Mouse (Mus musculus): ENCODE results near the gene Gnas. TPM values are rescaled to one million over a fixed set of nuclear protein-coding genes. Genes with fewer than 3 reads are reported as not detected.

The Gnas gene
- 1,000 to 10,000 TPM; 2,774 to 2,898 TPM for total RNA-seq (2021)
- polyA plus RNA-seq (2012; rRNA removed), result 1,329 and 1,576 TPM in 2 replicates
- long read RNA-seq, transcript Gnas-208 (12 exons, 1,716 nt), result major isoform, 670 of 1,470 reads
- long read RNA-seq, transcript Gnas-207 (11 exons, 1,789 nt), result minor isoform, 347 of 1,470 reads
- long read RNA-seq, transcript Gnas-206 (11 exons, 1,695 nt), result minor isoform, 184 of 1,470 reads
- long read RNA-seq, transcript Gnas-211 (13 exons, 2,465 nt), result minor isoform, 51 of 1,470 reads
- long read RNA-seq, partial matches to known transcripts, result 151 of 1,470 reads
- long read RNA-seq, other reads (novel, unspliced or antisense), result 54 of 1,470 reads

DNA sequence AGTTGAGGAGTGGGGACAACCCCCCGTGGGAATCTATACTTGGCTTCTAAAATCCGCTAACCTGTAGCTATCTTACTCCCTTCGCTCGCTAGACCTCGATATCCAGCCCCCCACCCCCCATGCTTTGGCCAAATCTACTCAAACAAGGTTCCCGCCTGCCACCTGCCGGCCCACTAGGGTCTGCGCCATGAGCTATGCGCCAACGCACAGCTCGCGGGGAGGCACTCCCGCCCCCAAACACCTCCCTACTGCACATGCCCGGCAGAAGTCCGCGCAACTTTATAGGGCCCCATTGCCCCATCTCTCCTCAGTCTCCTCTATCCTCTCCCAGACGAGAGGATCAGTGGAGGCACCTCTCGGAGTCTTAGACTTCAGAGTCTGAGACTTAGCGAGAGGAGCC, at the start of gene Gnas:
TSS of gene Gnas (plus strand) at position 310 of the 400 bp plus-strand sequence.
- DNase-seq, result peak; percentile 39

DNA sequence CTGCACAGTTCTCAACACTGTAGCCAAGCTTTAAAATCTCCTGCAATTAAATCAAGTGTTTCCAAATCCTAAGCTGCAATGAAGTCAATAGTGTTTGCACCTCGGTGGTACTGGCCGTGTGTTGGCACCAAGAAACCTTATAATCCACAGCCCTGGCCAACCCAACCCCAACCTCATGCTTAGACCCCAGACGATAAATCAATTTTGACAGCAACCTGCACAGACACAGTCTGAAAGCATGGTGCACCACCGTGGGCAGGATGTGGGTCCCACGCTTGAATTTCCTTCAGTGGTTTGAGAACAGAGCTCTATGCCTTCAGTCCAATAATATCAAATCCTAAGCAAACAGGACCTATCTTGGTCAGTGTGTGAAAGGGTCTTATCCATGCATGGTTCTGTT, 41.7 kb upstream of the Gnas start:
- DNase-seq, result no peak

DNA sequence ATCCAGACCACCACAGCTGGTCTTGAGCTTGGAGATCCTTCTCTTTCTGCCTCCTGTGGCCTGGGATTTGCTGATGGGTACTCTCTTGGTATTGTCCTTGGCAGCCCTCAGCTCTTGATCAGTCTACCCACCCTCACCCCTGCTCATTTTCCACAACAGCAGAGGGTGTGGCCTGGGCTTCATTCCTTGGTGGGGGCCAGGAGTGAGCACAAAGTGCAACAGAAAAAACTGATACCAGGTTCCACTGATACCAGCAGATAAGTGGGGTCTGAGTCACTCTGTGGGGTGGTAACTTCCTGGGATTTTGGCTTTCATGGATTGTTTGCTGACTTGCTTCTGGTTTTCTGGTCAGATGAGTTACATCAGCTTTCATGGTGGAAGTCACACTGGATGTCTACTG, 32.2 kb upstream of the Gnas start:
- no peak for DNase-seq

DNA sequence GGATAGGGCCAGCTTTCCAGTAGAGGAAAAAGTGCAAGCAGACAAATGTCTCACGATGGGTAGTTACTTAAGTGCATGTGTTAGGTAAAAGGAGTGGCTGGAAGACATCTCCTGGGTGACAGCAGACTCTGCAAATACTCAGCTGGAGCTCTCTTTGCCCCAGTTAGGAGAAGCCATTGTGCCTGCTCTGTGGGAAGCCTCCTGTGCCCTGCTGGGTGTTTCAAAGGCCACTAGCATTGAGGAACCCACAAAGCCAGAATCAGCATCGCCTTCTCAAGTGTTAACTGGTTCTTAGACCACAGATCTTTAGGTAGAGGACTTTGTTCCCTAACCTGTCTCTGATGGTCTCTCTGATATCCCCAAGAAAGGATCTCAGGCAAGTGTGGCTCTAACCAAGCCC, 26.8 kb upstream of the Gnas start:
- DNase-seq, result no peak

DNA sequence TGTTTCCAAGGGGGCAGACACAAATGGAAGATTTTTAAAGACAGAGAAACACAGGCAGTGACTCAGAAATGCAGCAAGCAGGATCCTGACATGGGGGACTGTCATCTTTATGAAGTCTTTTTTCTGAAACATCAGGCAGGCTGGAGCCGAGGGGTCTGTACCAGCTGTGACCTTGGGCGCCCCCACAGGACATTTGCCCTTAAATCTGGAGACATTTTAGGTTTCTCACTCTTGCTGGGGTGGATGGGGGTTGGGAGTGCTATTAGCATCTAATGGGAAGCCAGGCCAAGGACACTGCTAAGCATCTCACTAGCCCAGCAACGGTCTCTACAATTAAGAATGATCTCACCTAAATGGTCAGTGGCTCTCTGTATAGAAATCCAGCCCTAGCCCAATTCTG, 24.1 kb upstream of the Gnas start:
- no peak for DNase-seq

DNA sequence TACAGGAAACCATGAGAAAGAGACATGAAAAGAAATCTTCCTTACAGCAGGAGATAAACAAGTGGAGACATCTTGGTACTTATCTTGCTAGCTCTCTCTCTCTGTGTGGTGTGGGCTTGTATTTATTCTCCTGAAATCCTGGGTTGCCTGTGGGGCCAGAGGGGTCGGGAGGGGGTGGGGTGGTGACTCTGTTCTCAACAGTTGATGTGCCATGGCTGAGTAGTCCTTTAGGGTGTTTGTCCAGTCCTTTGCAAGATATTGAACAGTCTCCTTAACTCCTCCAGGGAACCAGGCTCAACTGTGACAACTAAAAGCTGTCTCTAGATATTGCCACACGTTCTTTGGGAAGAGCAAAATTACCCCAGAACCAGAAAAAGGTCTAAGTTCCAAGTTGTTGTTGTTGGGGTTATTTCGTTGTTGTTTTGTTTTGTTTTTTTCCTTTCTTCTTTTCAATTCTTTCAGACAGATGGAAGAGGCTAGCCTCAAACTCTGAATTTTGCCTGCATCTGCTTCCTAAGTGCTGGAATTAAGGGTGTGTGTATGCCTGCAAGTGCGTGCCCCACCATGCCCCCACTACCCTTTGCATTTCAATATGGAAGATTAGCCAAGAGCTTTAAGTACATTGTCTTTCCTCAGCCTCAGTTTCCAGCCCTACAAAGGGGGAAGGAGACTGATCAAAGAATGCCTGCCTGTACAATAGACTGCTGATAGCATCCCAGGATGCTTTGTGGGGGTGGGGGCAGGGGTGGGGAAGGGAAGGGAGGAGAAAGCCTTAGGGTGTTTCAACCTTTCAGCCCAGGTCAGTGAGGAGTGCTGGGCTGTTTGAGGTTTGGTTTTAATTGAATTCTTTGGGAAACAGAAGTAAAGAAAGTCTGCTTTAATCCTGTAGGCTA, 23.0 kb upstream of the Gnas start:
- DNase-seq, result no peak

DNA sequence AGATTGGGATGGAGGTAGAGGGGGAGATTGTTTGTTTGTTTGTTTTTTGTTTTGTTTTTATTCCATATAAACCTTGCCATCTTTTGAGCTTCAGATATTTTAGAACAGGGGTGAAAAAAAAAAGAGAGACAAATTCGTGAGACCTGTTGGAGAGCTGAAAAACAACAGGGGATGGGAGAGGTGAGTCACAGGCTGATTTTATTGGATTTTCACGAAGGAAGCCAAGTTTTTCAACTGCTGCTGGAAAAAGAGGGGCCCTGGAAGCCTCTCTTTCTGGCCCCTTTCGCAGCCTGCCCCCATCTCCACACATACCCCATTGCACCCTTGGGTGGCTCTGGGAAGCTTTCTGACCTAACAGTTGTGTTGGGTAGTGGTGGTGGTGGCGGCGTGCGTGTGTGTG, 22.3 kb upstream of the Gnas start:
- DNase-seq, result no peak

DNA sequence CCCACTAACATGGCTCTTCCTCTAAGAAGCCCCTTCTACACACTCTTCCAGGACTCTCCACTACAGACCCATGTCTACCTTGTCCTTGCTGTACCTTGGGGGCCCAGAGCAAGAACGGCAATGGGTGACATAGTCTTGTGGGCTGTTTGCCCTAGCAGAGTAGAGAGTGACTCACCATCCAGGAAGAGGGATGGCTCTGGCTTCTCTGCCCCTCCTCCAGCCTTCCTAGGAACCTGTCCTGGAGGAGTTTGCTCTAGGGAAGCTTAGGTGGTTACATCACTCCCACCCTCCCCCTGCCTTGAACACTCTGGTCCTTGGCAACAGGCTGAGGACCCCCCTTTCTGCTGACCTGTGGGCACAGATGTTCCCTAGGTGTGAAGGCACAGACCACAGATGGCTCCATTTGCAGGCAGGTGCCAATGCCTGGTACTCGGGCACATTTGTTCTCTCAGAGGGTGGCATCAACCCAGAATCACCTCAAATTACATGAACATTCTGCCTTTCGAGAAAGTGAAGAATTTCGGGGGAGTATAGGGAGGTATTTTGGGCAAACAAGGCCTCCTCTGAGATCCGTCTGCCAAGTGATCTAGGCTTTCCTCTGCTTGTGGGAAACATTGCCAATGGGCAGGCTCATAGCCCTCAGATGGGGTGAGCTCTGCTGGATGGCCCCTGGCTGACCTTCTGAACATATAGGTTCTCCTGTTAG, 20.9 kb upstream of the Gnas start:
- DNase-seq, result no peak

DNA sequence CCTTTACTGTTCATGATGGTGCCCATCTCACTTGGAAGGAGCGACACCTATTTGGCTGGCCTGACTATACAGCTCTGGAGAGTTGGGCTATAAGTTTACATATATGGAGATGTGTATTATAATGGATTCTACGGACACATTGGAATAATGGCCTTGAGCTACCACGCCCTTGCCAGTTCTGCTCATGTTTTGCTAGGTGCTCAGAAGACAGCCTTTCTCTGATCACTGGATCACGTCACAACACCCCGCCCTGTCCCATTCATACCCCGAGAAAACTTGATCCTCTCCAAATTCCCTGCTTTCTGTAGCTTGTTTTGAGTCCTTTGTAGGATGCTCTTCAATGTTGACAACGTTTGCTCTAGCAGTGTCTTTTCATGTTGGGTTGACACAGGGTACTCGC, 19.9 kb upstream of the Gnas start:
- DNase-seq, result no peak

DNA sequence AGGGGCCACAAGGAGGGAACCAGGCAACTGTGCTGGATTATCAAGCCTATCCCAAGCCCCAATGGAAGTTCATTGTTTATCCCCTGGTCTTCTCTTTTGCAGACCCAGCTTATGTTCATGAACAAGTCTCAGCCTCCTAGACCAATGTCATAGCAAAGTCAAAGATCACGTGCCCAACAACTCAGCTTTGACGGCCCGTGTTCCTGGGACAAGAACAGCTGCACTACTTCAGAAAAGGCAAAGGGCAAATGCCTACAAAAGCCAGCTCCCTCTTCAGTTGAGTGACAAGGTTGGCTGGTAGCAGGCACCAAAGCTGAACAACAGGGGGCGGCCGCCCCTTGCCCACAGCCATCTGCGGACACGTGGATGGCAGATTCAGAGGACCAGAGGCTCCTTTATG, 13.7 kb upstream of the Gnas start:
- DNase-seq, result no peak

DNA sequence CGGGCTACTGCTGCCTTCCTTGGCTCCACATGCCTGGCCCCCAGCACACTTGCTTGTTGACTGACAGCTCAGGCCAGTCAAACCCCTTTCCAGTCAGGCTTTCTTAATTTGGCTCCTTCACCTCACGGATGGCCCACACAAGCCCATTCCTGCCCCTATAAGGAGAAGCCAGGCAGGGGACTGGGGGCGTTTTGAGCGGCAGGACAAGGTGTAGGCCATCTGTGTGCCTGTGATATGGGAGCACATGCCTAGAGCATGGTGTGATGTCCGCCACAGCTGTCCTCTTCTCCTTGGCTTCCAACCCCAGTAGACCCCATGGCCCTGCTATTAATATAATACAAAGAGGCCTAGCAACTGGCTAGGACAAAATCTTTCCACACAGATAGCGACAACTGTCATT, 12.7 kb upstream of the Gnas start:
- DNase-seq, result no peak

DNA sequence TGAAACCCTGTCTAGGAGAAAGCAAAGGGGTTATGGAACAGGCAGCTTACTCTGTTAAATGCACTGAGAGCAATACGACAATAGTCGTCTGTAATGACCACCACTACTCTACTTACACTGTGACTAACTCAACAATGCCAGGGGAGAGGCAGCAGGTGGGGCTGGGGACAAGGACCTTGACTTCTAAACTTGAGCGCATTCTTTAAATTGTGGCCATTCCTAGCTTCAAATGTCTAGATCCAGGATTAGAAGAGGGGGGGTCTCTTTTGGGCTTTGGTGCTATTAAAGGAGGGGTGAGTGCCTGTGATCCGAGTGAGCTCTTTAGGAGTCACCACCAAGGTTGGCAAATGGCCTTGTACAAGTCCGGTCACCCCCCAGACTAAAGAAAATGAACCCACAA, 11.0 kb upstream of the Gnas start:
- DNase-seq, result no peak

DNA sequence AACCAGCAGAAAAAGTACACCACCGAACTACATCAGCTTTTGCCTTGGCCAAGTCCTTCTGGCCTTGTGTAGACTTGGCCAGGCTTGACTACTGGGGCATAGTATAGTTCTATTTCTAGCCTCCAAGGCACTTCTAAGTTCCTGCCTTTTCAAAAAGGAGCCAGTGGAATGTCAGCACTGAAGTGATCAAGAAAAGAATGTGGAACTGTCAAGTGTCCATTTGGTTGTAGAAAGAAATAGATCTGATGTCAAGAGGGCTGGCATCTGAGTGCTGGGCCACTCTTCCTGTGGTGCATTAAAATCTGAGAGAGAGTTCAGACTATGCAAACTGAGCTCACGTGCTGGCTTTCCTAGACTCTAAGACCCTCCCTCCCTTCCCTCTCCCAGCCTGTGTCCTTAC, 10.2 kb upstream of the Gnas start:
- no peak for DNase-seq

DNA sequence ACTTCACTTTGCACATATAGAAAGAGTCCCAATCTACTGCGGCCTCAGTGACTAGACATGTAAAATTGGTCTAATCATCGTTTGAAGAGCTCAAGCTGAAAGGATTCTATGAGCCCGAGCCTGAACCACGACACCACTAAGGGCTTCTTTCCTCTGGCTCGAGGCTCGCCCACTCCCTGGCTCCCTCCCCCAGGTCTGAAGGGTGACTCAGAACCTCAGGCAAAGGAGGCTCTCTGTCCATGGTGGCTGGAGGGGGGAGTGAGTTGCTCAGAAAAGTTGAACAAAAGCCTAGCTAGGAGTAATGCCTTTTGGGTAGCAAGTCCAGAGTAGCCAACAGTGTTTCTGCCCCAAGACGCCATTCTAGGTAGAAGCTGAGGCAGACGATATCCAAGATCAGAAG, 4.3 kb upstream of the Gnas start:
- DNase-seq, result no peak

DNA sequence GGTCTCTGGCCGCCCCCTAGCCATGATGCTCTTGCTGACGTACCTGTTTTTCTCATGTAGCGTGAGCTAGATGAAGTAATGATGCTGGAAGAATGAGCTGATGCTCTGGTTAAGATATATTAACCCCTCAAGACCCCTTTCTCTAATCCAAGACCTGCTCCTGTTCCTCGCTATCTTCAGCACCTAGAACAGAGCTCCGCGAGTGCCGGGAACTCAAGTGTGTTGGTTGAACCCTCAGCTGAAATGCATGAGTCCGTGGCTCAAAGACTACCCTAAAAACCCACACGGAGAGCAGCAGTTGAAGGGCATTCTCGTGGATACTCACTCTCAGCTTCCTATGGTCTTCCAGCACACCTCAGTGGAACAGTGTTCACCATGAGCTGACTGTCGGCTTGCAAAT, 779 bp upstream of the Gnas start:
- DNase-seq, result no peak

DNA sequence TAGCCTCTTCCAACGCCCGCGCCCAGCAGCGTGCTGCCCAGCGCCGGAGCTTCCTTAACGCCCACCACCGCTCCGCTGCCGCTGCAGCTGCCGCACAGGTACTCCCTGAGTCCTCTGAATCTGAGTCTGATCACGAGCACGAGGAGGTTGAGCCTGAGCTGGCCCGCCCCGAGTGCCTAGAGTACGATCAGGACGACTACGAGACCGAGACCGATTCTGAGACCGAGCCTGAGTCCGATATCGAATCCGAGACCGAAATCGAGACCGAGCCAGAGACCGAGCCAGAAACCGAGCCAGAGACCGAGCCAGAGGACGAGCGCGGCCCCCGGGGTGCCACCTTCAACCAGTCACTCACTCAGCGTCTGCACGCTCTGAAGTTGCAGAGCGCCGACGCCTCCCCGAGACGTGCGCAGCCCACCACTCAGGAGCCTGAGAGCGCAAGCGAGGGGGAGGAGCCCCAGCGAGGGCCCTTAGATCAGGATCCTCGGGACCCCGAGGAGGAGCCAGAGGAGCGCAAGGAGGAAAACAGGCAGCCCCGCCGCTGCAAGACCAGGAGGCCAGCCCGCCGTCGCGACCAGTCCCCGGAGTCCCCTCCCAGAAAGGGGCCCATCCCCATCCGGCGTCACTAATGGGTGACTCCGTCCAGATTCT, 812 bp downstream of the Gnas start:
- peak; percentile 9 for DNase-seq

DNA sequence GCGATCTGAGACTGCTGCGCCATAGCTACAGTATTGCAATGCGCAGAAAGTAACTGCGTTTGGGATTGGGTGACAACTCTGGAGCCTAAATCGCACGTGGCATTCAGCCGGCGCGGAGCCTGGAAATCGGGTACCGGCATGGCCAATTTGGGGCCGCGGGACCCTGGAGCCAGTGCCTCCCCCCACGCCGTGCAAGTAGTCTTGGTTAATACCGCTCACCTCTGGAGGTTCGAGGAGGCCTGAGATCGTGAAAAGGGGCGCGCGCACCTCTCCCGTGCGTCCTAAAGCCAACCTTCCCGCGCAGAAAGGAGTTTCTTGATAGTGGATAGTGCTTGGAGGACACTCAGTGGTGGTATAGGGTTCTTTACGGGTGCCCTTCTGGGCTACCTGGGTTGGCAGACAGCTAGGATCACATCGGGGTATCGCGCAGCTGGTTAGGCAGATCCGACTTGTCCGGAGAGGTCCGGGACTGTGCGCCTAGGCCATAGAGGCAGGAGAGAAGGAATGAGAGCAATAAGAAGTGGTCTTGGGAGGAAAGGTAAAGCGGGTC, 1.9 kb downstream of the Gnas start:
- peak; percentile 11 for DNase-seq

DNA sequence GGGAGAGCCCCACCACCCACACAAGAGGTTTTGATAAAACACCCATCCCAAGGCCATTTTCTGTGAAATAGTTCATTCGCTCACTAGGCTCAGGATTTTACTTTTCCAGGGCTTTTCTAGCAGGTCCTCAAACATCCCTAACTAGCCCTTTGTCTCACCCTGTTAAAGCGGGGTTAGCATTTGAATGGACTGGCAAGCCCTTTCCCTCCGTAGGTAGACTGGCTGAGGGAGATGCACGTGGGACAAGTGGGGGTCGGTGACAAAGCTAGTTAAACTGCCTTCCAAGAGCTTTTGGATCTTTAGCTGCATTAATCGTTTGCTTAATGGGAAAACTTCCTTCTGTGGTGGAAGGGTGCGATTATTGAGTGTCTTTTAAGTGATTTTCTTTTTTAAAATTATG, 3.8 kb downstream of the Gnas start:
- DNase-seq, result no peak

DNA sequence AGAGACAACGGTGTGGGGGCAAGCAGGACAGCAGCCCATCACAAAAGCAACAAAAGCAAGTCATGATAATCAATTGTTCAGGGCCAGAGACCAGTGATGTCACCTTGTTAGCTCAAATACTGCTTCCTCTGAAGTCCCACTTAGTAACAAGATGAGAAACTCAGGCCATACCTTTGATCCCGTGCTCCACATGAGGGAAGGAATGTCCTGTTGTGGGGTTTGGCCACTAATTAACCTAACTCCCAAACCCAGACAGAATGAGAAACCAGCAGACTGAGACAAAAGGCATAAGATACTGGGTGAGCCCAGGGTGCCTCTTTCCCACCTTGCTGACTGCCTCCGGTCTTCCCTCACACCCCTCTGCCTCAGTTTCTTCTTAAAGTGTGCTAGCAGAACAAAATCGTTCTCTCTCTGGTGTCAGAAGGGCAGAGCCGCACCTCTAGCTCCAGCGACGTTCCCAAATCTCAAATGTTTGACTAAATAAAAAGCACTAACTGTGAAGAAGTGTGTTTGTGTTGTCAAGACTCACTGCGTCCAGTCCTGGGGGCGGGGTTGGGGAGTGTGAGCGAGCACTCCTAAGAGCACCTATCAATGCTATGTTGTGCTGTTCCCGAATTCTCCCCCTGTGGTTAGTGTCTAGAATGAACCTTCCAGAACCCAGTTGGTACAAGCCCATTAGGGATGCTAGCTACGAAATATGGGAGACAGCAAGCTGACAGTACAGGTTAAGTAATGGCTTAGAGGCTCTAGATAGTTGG, 4.7 kb downstream of the Gnas start:
- DNase-seq, result no peak

DNA sequence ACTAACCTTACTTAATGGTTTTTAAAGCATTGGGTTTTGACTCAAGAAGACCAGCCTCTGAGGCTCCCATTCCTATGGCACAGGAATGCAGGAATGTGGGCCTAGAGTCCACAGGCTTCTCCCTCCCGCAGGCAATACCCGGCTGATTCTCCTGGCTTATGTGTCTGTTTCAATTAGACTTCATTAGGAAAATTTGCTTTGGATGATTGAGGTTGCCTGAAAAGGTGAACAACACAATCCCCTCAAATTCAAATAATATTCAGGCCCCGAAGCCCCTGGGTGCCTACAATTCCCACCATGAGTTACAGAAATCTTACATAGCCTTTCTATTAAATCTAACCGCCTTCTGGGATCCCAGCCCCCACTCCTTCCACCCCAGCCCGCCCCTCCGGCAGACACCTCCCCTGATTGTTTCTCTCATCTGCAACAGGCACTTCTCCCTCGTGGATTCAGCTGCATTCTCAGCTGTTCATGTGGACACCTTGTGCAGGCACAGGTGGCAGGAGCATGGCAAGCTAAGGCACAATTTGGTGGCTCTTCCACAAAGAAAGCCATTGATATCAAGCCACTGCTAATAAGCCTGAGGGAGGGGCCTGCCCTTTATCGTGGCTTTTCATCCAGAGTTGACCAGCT, 7.0 kb downstream of the Gnas start:
- no peak for DNase-seq

DNA sequence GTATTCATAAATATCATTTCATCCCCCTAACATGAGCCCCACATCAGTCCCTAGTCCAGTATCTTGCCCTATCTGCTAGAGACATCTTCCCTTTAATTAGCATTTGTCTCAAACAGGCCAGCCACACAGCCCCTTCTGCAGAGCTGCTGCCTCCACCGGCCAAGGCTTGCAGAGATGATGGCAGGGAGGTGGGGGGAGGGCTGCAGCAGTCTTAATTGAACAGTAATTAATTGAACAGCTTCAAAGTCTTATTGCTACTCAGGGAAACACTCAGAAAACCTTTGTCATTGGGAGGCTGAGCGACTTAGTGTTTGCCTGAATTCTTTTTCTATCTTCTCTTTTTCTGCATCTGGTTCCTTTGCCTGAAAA, 7.5 kb downstream of the Gnas start:
- DNase-seq, result no peak

Measured in adrenal gland, adult 2 months (tissue).